Mouse (Mus musculus) adrenal gland, adult (tissue): ENCODE measurements at regions not wholly inside any gene's neighbourhood (a gene's known extent, or its start where the extent isn't known, plus 50 kb on each side); places are given as distances from the start of the nearest gene placed in this dataset.
"Not testable (repeated sequence)": the region's sequence is repeated elsewhere in the genome, so short reads cannot be mapped to it uniquely, and the experiment has no call there.

ENCODE experiments used
- DNase-seq, 2 experiments: peaks; one replicate each; pipeline ENCODE4 v3.0.0; 2022 to 2023; ENCODE audit warnings: low spot score in 1 of 2; ENCODE audit not compliant: inconsistent age in 2 of 2

DNA sequence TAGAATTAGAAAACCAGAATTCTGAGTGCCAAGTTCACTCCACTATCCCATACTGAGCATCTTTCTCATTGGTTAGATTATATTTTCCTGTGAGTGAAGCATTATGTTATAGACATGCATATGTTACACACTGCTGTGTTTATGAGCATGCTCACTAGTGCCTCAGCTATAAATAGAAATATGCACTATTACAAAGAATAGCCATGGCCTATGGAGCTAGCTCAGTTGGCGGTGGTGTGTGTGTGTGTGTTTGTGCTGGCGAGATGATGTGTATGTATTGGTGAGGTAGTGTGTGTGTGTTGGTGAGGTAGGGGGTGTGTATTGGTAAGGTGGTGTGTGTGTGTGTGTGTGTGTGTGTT lies 106.2 kb downstream of the Sec31a start:
- no peak for DNase-seq

GRCm38 (mm10) chr5:100309071-100309806 lies 106.8 kb downstream of the Sec31a start:
- DNase-seq = no peak

GRCm38 (mm10) chr5:100304403-100304802 lies 111.6 kb downstream of the Sec31a start:
- peak in 1 of 2 experiments; percentile 62 for DNase-seq

- DNase-seq = peak in 1 of 2 experiments; percentile 32
These were observed 113.8 kb downstream of the Sec31a start for GRCm38 (mm10) chr5:100302068-100302775.

GRCm38 (mm10) chr5:100299141-100299540 lies 116.9 kb downstream of the Sec31a start:
- DNase-seq = no peak

GRCm38 (mm10) chr5:100294189-100294588 lies 121.8 kb downstream of the Sec31a start:
- no peak for DNase-seq

GRCm38 (mm10) chr5:100280215-100280614 lies 120.6 kb upstream of the Tmem150c start:
- no peak for DNase-seq

GRCm38 (mm10) chr5:100279474-100279873 lies 119.9 kb upstream of the Tmem150c start:
- DNase-seq = no peak

DNA sequence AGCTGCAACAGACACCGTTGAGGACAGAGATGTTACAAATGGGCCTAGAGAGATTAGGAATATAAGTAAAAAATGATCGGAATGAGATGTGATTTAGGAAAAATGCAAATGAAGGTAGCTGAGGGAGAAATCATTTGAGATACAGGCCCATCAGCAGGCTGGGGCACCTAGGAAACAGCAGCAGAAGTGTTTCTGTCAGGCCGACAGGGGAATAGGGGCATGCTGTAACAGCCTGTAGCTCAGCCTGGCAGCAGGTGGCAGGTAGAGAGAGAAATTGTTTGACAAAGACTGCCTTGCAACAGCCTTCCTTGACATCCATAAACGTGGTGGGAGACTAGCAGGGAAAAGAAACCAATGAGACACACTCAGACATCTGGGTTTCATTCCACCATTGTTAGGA lies 115.1 kb upstream of the Tmem150c start:
- DNase-seq = no peak

- not testable (repeated sequence) for DNase-seq
These were observed 112.4 kb upstream of the Tmem150c start for GRCm38 (mm10) chr5:100271975-100272374.

- no peak for DNase-seq
These were observed 111.5 kb upstream of the Tmem150c start for GRCm38 (mm10) chr5:100270841-100271686.

DNA sequence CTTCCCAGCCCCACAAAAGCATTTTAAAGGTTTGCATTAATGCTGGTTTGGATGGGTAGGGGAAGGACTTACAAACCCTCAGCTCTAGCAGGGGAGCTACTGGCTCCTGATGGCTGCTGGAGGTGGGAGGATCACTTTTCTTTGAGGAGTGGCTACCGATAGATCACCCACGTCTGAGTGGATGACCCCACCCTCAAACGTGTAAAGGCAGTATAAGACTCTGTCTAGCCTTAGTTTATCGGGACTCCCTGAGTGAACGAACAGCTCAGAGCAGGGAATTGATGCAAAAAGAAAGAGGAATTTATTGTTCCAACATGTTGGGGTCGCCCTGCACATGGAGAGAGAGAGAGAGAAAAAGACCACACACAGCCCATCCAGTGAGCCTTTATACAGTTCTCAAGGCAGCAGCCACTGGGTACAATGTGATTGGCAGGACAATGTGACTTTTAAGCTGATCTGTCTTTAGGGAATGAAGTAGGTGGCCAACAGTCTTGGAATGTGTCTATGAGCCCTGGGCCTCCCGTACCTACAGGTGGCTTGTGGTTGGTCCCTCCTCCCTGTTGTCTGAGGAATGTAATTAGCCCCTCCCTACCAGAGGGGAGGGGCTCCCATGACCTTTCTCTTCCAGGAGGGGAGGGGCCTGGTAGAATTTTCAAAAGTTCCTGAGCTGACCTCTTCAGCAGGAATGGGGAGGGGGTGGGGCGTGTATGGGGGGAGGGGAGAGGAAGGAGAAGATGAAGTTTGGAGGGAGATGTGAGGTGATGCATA lies 108.7 kb upstream of the Tmem150c start:
- DNase-seq = no peak

DNA sequence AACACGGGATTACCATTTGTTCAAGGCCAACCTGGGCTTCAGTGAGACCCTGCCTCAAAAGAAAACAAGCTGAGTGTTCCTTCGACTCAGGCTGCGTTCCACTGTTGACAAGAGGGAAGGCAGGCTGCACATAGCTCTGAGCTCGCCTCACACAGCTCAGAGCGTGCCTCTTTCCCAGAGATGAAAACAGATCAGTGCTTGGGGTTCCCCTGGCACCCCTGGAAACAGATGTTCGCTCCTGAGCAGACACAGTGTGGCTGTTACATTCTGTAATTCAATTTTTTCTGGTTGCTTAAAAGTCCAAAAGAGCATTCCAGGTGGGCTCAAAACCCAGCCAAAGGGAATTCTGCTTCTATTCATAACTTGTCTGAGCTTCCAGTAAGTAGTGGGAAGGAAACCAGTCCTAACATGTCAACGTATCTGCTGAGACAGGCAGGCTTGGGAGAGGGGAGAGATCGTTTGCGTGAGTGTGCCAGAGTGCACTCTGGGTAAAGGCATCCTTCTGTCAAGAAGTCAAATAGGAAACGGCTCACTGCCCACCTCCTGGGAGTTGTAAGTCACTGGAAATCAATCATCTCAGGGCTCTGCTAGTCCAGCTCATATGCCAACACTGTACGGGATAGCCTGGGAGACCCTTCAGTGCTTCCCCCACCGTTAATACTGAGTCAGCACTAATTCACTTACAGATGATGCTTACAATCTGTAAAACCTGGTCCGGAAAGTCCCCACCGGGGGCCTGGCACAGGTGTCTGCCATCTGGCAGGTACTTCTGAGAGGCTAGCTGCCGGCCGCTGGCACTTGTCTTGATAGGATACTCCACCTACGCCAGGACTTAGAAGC lies 107.3 kb upstream of the Tmem150c start:
- DNase-seq = no peak

DNA sequence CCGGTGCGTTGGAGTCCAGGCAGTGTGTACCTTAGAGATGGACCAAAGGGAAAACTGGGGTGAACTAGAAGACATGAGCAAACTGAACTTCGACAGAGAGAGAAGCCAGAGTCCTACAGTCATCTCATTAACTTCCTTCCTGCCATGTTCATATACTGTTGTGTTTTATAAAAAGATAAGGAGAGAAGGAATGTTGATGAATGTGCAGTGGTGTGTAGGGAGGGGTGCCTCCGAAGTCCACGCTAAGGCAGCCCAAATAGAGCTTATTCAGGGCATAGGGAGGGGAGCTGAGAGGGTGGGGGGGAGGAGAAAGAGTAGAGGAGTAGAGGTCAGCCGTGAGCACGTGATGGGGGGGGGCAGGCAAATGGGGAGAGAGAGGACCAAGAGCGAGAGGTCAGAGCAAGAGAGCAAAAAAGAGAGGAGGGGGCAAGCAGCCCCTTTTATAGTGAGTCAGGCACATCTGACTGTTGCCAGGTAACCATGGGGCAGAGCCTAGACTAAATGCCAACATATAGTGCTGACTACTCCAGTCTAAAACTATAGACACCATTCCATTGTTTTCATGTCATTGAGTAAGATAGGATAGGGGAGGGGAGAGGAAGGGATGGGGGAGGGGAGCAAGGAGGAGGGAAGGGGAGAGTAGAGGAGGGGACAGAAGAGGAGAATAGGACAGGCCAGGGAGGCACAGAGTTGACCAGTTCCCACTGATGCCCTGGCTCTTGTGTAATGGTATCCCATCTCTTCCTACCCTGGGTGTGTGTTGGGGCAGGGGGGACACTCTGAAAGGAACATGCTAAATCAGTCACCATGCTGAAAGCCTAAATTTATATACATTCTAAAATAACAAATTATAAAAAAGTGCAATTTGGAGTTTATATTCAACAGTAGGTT lies 100.4 kb upstream of the Tmem150c start:
- no peak for DNase-seq

- no peak for DNase-seq
These were observed 99.5 kb upstream of the Tmem150c start for GRCm38 (mm10) chr5:100258952-100259710.

GRCm38 (mm10) chr5:100255276-100255675 lies 95.7 kb upstream of the Tmem150c start:
- peak; percentile 25 to 72 for DNase-seq

GRCm38 (mm10) chr5:100252036-100252435 lies 92.4 kb upstream of the Tmem150c start:
- DNase-seq = no peak

- DNase-seq = peak in 1 of 2 experiments; percentile 71
These were observed 90.1 kb upstream of the Tmem150c start for GRCm38 (mm10) chr5:100249757-100250156.
